Comparison of ENCODE assay signal across 34 mouse cellular contexts in the genomic region with DNA sequence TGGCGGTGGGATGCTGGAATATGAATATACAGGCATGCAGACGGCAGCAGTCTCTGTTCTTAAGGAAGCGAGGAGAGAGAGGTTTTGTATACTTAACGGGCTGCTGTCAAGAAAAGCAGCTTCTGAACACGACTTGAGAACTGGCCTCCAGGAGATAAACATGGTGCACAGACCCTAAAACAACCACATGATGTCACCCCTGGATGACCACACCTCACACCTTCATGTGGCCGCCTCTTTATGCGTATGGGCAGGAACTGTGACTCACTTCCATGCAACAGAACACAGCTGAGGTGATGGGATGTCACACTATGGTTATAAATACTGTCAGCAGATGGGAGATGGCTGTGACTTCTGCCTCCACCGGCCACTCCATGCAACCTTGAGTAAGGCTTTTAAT.
"Had no signal": no experiment of that assay in that cellular context is flagged by ENCODE, and none has a peak within 500 bp of the region (broad histone marks: within the 10 kb centered on the region; RNA-seq: fewer than 3 reads in every experiment).

No protein-coding gene starts in this region.

- H3K9me3 ChIP-seq: heart, embryonic 10.5 days; heart, embryonic 12.5 days; heart, embryonic 13.5 days; heart, embryonic 15.5 days; hindbrain, embryonic 13.5 days; hindbrain, embryonic 15.5 days; kidney, embryonic 15.5 days had no signal

- H3K9ac ChIP-seq: heart, embryonic 12.5 days; heart, embryonic 13.5 days; heart, embryonic 15.5 days; hindbrain, embryonic 12.5 days; hindbrain, embryonic 13.5 days; hindbrain, embryonic 14.5 days; hindbrain, embryonic 15.5 days; kidney, embryonic 15.5 days had no signal

- H3K27me3 ChIP-seq: heart, embryonic 13.5 days; heart, embryonic 15.5 days; hindbrain, embryonic 12.5 days; hindbrain, embryonic 13.5 days; hindbrain, embryonic 15.5 days; kidney, embryonic 15.5 days had no signal

- H3K4me1 ChIP-seq: hindbrain, embryonic 15.5 days had no signal

- H3K36me3 ChIP-seq: heart, embryonic 10.5 days; heart, embryonic 12.5 days; heart, embryonic 13.5 days; heart, embryonic 15.5 days; hindbrain, embryonic 10.5 days; hindbrain, embryonic 12.5 days; hindbrain, embryonic 13.5 days; hindbrain, embryonic 15.5 days; kidney, embryonic 15.5 days had no signal

- H3K4me3 ChIP-seq: heart, embryonic 10.5 days; heart, embryonic 12.5 days; heart, embryonic 13.5 days; heart, embryonic 15.5 days; hindbrain, embryonic 10.5 days; hindbrain, embryonic 12.5 days; hindbrain, embryonic 13.5 days; hindbrain, embryonic 15.5 days; kidney, embryonic 15.5 days; layer of hippocampus, adult 2 months had no signal

- H3K4me2 ChIP-seq: heart, embryonic 11.5 days; heart, embryonic 12.5 days; heart, embryonic 13.5 days; heart, embryonic 15.5 days; hindbrain, embryonic 12.5 days; hindbrain, embryonic 13.5 days; hindbrain, embryonic 14.5 days; hindbrain, embryonic 15.5 days; kidney, embryonic 15.5 days had no signal

- DNase-seq: heart, postnatal 10 days; heart, postnatal 14 days; heart, postnatal 36 days; heart, postnatal 4 days; kidney, adult 11 months; kidney, adult 18-20 months; kidney, adult 2 months; kidney, adult 8-10 months; kidney, adult 9 months; kidney, postnatal 10 days; kidney, postnatal 14 days; kidney, postnatal 25 days; kidney, postnatal 36 days; kidney, postnatal 4 days; layer of hippocampus, adult 9-11 months; layer of hippocampus, postnatal 36 days had no signal

- ATAC-seq: hindbrain, embryonic 16.5 days; hindbrain, postnatal 0 days; inflammation-experienced regulatory T-cells, adult 6 months; intestine, embryonic 16.5 days; intestine, postnatal 0 days had no signal

- H3K27ac ChIP-seq: heart, embryonic 10.5 days; heart, embryonic 13.5 days; heart, embryonic 15.5 days; hindbrain, embryonic 10.5 days; hindbrain, embryonic 12.5 days; hindbrain, embryonic 13.5 days; hindbrain, embryonic 14.5 days; hindbrain, embryonic 15.5 days; hindbrain, postnatal 0 days; kidney, embryonic 15.5 days; kidney, postnatal 0 days; layer of hippocampus, adult 2 months had no signal
